Mouse (Mus musculus) left cerebral cortex, adult 2 months (tissue): ENCODE measurements around the gene Shisal1. TPM values are rescaled to one million over a fixed set of nuclear protein-coding genes. Genes with fewer than 3 reads are reported as not detected.

ENCODE experiments used
- DNase-seq, 2 experiments: peaks; one replicate each; pipeline ENCODE4 v3.0.0; 2021 to 2022; ENCODE audit warnings: low spot score in 2 of 2, mixed read lengths in 1 of 2; ENCODE audit errors: extremely low spot score in 1 of 2
- H3K27ac ChIP-seq: fragments of 200-600 bp; 2 replicates; pipeline ENCODE4 v1.8.1; 2022
- H3K4me3 ChIP-seq: fragments of 200-600 bp; 2 replicates; pipeline ENCODE4 v1.8.1; 2022
- CTCF ChIP-seq: fragments of 200-600 bp; IDR thresholded peaks from 2 replicates; pipeline ENCODE4 v1.8.1; 2022; ENCODE audit warnings: antibody characterized with exemption, mild to moderate bottlenecking, moderate library complexity
- intact Hi-C: fragments of 180-260 bp; cut with DNase I; formaldehyde crosslinking; loops from one replicate; pipeline ENCODE4 v1.15.1; 2025
- long read RNA-seq, 2 experiments: library from polyadenylated mRNA; stranded (forward); transcript quantifications; one replicate each; pipeline ENCODE4 v2.0.0; 2021; ENCODE audit warnings: borderline mapping rate in 2 of 2
- total RNA-seq, 2 experiments: library from RNA; stranded (reverse); gene quantifications; 2 replicates each; pipeline ENCODE4 v1.2.3; 2021

Shisal1 gene
- total RNA-seq, result 10 to 100 TPM; 40.5 to 48.2 TPM
- long read RNA-seq, experiment 1, full-length matches to known transcripts, result 1 of 87 reads
- long read RNA-seq, experiment 1, partial matches to known transcripts, result 2 of 87 reads
- long read RNA-seq, experiment 1, other reads (novel, unspliced or antisense), result 84 of 87 reads
- long read RNA-seq, experiment 2, full-length matches to known transcripts, result 1 of 52 reads
- long read RNA-seq, experiment 2, partial matches to known transcripts, result 1 of 52 reads
- long read RNA-seq, experiment 2, other reads (novel, unspliced or antisense), result 50 of 52 reads

GRCm38 (mm10) chr15:84446997-84447396 lies at the start of gene Shisal1:
Shisal1 (minus strand) TSS chr15:84447097.
- no peak for DNase-seq
- TF ChIP-seq CTCF, result no peak
- intact Hi-C loops, result loop anchor here (5.0 kb wide), 2 partner anchors 150 to 185 kb away; no protein-coding TSS in a partner anchor

DNA sequence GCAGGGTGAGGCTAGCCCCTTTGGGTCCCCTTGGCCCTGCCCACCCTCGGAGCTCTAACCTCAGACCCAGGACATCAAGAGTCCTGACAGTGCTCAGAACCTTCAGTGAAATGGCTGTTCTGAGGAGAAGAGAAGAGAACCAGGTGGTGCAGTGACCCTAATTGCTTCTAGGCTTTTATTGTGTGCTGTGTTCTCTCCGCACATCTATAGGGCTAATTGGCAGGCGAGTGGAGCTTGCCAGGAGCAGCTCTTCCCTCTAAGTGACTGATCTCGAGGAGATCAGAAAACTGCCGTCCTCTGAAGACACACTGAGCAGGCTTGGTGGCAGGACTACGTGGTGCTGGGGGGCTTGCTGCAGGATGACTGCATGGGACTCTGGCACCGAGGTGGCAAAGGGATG lies 43.6 kb upstream of the Shisal1 start:
- no peak for DNase-seq
- no peak for TF ChIP-seq CTCF
- intact Hi-C loops, result no loop called here
- Histone ChIP-seq H3K27ac (no peak overlapping the region), H3K4me3 (no peak overlapping the region)

More at GRCm38 (mm10) chr15:84446997-84447396, at the start of gene Shisal1:
- H3K4me3 ChIP-seq, result peak within 1 kb of the TSS; percentile 69
- H3K27ac ChIP-seq, result peak within 1 kb of the TSS; percentile 85

- Histone ChIP-seq H3K27ac (no peak overlapping the region), H3K4me3 (no peak overlapping the region)
- no peak for TF ChIP-seq CTCF
- intact Hi-C loops, result no loop called here
- DNase-seq, result no peak
Observed at GRCm38 (mm10) chr15:84484255-84484654, 37.4 kb upstream of the Shisal1 start.

GRCm38 (mm10) chr15:84483622-84484021 lies 36.7 kb upstream of the Shisal1 start:
- intact Hi-C loops, result no loop called here
- no peak for TF ChIP-seq CTCF
- no peak overlapping the region for H3K27ac ChIP-seq
- H3K4me3 ChIP-seq, result no peak overlapping the region
- no peak for DNase-seq

DNA sequence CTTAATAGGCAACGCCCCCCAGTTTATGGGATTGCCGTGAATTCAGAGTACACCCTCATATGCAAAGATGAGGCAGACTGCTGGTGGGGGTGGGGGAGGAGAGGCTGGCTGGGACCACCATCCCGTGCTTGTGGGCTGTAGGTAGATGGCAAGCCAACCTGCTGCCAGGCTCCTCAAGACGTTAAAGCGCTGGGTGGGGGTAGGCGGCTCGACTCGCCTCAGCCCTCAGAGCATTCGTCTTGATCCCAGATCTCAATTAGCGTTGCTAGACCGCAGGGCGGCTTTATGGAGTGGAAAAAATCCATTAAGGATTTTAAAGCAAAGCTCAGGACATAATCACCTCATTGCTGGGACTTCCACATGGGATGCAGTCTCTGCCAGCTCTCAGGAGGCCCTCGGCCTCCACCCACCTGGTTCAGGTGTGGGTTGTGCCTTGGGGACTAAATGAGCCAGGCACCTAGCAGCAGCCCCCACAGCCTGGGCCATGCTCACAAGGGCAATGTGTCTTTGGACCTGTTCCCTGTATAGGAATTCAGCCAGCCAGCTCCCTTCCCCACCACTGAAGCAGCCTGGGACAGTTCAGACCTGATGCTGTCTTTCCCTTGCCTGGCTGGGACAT lies 34.5 kb upstream of the Shisal1 start:
- no peak overlapping the region for H3K27ac ChIP-seq
- intact Hi-C loops, result no loop called here

GRCm38 (mm10) chr15:84469391-84469790 lies 22.5 kb upstream of the Shisal1 start:
- no peak overlapping the region for H3K4me3 ChIP-seq
- intact Hi-C loops, result no loop called here

More for the DNA sequence above, 34.5 kb upstream of the Shisal1 start:
- TF ChIP-seq CTCF, result no peak
- no peak for DNase-seq
- H3K4me3 ChIP-seq, result no peak overlapping the region

DNA sequence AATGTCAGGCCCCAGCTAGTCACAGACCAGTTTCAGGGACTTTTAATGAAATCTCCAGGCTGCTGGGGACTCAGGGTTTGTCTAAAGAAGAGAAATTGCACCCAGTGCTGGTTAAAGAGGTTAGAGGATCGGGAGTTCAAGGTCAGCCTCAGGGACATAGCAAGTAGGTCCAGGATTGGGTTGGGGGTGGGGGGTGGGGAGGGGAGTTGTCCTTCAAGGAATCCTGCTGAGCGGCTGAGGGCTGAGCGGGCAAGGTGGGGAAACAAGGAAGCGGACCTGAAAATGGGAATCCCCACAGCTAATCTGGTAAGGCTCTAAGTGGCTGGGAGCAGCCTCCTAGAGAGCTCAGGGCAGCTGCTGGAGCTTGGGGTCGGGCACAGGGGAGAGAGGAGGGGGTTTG lies 20.9 kb upstream of the Shisal1 start:
- Histone ChIP-seq H3K27ac (no peak overlapping the region), H3K4me3 (no peak overlapping the region)
- DNase-seq, result no peak
- no peak for TF ChIP-seq CTCF
- intact Hi-C loops, result no loop called here

More at GRCm38 (mm10) chr15:84469391-84469790, 22.5 kb upstream of the Shisal1 start:
- no peak for TF ChIP-seq CTCF
- H3K27ac ChIP-seq, result no peak overlapping the region
- DNase-seq, result no peak

- no peak for DNase-seq
- Histone ChIP-seq H3K4me3 (no peak overlapping the region), H3K27ac (no peak overlapping the region)
- intact Hi-C loops, result no loop called here
- no peak for TF ChIP-seq CTCF
Observed at GRCm38 (mm10) chr15:84466458-84467267, 19.8 kb upstream of the Shisal1 start.

GRCm38 (mm10) chr15:84461429-84461828 lies 14.5 kb upstream of the Shisal1 start:
- Histone ChIP-seq H3K4me3 (no peak overlapping the region), H3K27ac (no peak overlapping the region)
- intact Hi-C loops, result no loop called here
- no peak for DNase-seq
- no peak for TF ChIP-seq CTCF

- intact Hi-C loops, result no loop called here
- Histone ChIP-seq H3K27ac (no peak overlapping the region), H3K4me3 (no peak overlapping the region)
- no peak for TF ChIP-seq CTCF
- DNase-seq, result no peak
Observed at GRCm38 (mm10) chr15:84458983-84459382, 12.1 kb upstream of the Shisal1 start.

DNA sequence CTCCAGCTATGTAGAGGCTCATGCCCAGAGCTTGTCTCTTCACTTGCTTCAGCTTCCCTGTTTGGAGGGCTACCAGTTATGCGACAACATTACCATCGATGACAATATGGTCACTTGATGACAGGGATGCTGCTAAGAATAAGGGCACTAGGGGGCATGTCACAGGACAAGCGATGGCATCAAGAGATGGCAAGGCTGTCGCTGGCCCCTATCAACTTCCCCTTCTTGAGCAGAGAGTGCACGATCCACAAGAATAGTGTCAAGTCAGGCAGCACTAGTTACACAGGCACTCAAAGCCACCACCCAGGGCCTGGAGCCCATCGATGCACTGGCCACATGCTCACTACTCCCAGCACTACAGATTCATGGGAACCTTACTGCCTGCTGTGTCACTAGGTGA lies 8.4 kb upstream of the Shisal1 start:
- TF ChIP-seq CTCF, result no peak
- no peak overlapping the region for H3K4me3 ChIP-seq
- no peak overlapping the region for H3K27ac ChIP-seq
- intact Hi-C loops, result no loop called here
- no peak for DNase-seq

DNA sequence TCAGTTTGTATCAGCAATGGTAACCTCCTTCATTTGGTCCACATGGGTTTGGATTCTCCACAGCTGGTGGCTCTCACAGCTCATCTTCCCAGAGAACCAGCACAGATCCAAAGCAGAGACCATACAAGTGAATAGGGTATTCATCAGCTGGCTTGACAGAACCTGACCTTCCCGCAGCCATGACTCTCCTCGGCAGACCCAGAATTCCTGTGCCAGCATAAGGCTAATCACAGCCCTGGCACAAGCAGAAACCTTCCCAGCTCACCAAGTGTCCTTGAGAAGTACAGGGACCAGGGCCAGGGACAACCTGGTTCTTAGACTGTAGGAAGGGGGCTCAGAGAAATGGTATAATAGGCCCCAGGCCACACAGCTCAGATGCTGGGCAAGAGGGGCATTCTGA lies 6.2 kb upstream of the Shisal1 start:
- TF ChIP-seq CTCF, result no peak
- intact Hi-C loops, result loop anchor here (5.0 kb wide), 1 partner anchor 159 kb away; no protein-coding TSS in a partner anchor
- Histone ChIP-seq H3K27ac (no peak overlapping the region), H3K4me3 (no peak overlapping the region)
- no peak for DNase-seq
